Mouse (Mus musculus) granulocyte monocyte progenitor cell, adult 5-6 weeks (primary cell): ENCODE measurements around the gene Pebp1. TPM values are rescaled to one million over a fixed set of nuclear protein-coding genes. Genes with fewer than 3 reads are reported as not detected.

Experiments
- ATAC-seq: replicated peaks from 2 replicates; pipeline ENCODE4 v1.8.0; 2016; ENCODE audit warnings: mild to moderate bottlenecking, moderate TSS enrichment, inconsistent platforms; ENCODE audit not compliant: poor library complexity, severe bottlenecking
- total RNA-seq, 2 experiments: library from RNA; stranded (forward) in 1 of 2; stranded (reverse) in 1 of 2; fragments of 200-712, 200-1000 nt in 1 of 2; fragments of >200 nt in 1 of 2; fragmentation: Nextera tagmentation in 1 of 2; gene quantifications; 2 replicates each; pipeline ENCODE4 v1.2.3; 2014 to 2017

The Pebp1 gene
- total RNA-seq, 2 experiments from 2014 or later, result 182 to 447 TPM

DNA sequence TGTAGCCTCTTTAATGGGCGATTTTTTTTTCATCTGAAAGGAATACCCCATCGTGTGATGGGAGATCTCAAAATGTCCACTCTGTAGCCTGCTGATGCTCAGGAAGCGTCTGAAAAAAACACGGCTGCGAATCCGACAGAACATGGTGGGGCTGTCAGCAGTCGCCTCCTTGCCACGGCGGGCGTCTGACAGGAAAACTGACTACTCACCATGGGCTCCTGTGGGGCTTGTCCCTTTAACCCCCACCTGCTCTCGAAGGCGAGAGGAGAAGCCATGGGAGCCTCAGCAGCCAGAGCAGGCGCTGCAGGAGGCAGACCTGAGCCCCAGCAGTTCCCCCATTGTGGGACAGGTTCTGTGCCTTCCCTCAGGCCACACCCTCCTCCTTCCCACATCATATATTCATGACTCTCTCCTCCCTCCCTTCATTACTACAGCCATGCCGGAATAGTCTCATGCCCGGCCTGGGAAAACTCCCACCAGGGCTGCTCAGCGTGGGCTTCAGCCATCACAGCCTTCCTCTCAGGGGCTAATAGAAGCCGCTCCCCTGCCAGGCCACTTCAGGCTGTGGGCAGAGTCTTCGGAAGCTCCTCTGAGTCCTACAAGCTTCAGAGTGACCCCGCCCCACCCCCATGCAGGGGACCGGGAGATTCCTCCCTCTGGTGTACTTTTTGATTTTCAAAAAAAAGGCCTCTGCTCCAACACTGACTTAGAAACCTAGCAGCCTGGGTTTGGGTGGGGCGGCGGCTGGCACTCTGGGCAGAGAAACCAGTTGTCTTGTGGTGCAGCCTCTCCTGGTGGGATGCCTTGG lies 44.5 kb downstream of the Pebp1 start:
- no peak for ATAC-seq

DNA sequence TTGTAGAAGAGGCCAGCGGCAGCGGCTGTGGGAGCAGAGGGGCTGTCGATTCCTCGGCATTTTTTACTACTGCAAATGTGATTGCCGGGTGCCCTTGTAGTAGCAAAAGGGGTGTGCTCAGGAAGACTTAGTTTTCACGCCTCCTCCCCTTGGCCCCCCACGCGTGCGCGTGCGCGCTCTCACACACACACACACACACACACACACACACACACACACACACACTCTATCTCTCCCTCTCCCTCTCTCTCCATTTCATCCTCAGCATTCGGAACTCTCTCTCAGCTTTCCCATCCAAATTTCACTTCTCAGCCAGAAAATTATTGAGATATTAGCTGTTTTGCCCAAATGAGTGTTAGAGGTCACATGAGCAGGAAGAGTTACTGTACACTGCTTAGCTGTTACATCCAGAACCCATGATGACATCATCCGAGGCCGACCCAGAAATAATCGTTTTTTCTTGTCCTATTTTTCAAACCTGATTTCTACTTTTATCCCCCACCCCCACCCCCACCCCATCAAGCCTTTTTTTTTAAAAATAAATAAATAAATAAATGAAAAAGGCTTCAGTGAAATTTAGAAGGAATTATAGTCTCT lies 45.4 kb downstream of the Pebp1 start:
- ATAC-seq, result no peak

- no peak for ATAC-seq
Measured at GRCm38 (mm10) chr5:117240761-117241322, 46.6 kb downstream of the Pebp1 start.

DNA sequence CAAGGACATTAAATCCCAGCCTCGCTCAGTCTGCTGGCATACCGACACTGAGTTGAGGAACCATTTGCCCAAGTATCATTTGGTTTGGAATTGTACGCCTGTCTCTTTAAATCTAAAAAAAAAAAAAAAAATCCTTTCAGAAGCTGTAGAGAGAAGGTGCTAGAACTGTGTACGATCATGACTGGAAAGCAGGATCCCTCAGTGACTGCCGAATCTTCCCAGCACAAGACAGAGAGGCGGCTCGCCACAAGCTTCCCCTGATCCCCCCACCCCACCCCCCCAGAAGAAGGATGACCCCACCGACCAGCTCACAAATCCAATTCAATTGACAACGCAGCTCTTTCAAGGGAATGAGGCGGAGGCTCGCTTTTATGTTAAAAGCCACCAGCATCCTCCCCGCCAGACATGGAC lies 47.1 kb downstream of the Pebp1 start:
- no peak for ATAC-seq

- ATAC-seq, result no peak
Measured at GRCm38 (mm10) chr5:117239106-117239505, 48.3 kb downstream of the Pebp1 start.

GRCm38 (mm10) chr5:117236540-117236939 lies 50.9 kb downstream of the Pebp1 start:
- ATAC-seq, result no peak

Other genes starting within 250 kb of the Pebp1 start
- gene Suds3, start 171.5 kb downstream of the Pebp1 start, total RNA-seq (2014; fragmentation: Nextera tagmentation), result 46.0 and 52.2 TPM in 2 replicates
- 84.9 and 91.7 TPM in 2 replicates for gene Suds3, start 171.5 kb downstream of the Pebp1 start, total RNA-seq (2017)
- gene Taok3, start 167.5 kb downstream of the Pebp1 start, total RNA-seq (2014; fragmentation: Nextera tagmentation), result 68.9 and 84.9 TPM in 2 replicates
- 46.1 and 49.3 TPM in 2 replicates for gene Taok3, start 167.5 kb downstream of the Pebp1 start, total RNA-seq (2017)
- gene Vsig10, start 31.5 kb upstream of the Pebp1 start, total RNA-seq (2014; fragmentation: Nextera tagmentation), result 0.92 and 2.9 TPM in 2 replicates
- 0.56 and 1.5 TPM in 2 replicates for gene Vsig10, start 31.5 kb upstream of the Pebp1 start, total RNA-seq (2017)
- gene Wsb2, start 69.7 kb upstream of the Pebp1 start, total RNA-seq (2014; fragmentation: Nextera tagmentation), result 12.4 and 13.1 TPM in 2 replicates
- gene Wsb2, start 69.7 kb upstream of the Pebp1 start, total RNA-seq (2017), result 7.4 and 15.2 TPM in 2 replicates
- 56.5 and 65.6 TPM in 2 replicates for gene Rfc5, start 101.4 kb upstream of the Pebp1 start, total RNA-seq (2014; fragmentation: Nextera tagmentation)
- 57.2 and 65.2 TPM in 2 replicates for gene Rfc5, start 101.4 kb upstream of the Pebp1 start, total RNA-seq (2017)
- gene Ksr2, start 126.4 kb upstream of the Pebp1 start, total RNA-seq (2014; fragmentation: Nextera tagmentation), result 0.49 and 2.0 TPM in 2 replicates
- 0.09 and 0.21 TPM in 2 replicates for gene Ksr2, start 126.4 kb upstream of the Pebp1 start, total RNA-seq (2017)